Comparison of ENCODE assay signal across 34 mouse cellular contexts in genomic region chr19:29396353-29396752, GRCm38 (mm10). TPM values are rescaled to one million over a fixed set of nuclear protein-coding genes. Genes with fewer than 3 reads are reported as not detected.
"Had no signal": no experiment of that assay in that cellular context is flagged by ENCODE, and none has a peak within 500 bp of the region (broad histone marks: within the 10 kb centered on the region; RNA-seq: fewer than 3 reads in every experiment).

No protein-coding gene starts in this region.

- H3K36me3 ChIP-seq: heart, embryonic 13.5 days; heart, embryonic 15.5 days; hindbrain, embryonic 13.5 days; hindbrain, embryonic 15.5 days; kidney, embryonic 15.5 days; limb, embryonic 13.5 days; limb, embryonic 15.5 days had no signal

- H3K4me2 ChIP-seq: heart, embryonic 11.5 days; heart, embryonic 13.5 days; heart, embryonic 15.5 days; hindbrain, embryonic 13.5 days; hindbrain, embryonic 15.5 days; kidney, embryonic 15.5 days; limb, embryonic 13.5 days; limb, embryonic 15.5 days had no signal

- H3K4me1 ChIP-seq: heart, embryonic 13.5 days; heart, embryonic 15.5 days; hindbrain, embryonic 13.5 days; hindbrain, embryonic 15.5 days; kidney, embryonic 15.5 days; limb, embryonic 13.5 days; limb, embryonic 15.5 days had no signal

- H3K9me3 ChIP-seq: heart, embryonic 13.5 days; heart, embryonic 15.5 days; hindbrain, embryonic 15.5 days; limb, embryonic 15.5 days had no signal

- ATAC-seq: hindbrain, postnatal 0 days had no signal

- DNase-seq: gastrocnemius, adult 2 months; gastrocnemius, postnatal 10 days; gastrocnemius, postnatal 25 days; heart, adult 11 months; heart, adult 2 months; heart, postnatal 36 days; kidney, adult 11 months; kidney, adult 2 months; kidney, adult 9 months; kidney, postnatal 14 days; kidney, postnatal 36 days; layer of hippocampus, adult 9-11 months; layer of hippocampus, postnatal 36 days; left cerebral cortex, postnatal 4 days; lung, adult 18-20 months had no signal

- H3K9ac ChIP-seq: heart, embryonic 13.5 days; heart, embryonic 15.5 days; hindbrain, embryonic 13.5 days; hindbrain, embryonic 15.5 days; kidney, embryonic 15.5 days; limb, embryonic 13.5 days; limb, embryonic 15.5 days; liver, embryonic 14.5 days had no signal

- H3K27ac ChIP-seq: gastrocnemius, adult 2 months; heart, adult 2 months; heart, embryonic 13.5 days; heart, embryonic 15.5 days; hindbrain, embryonic 13.5 days; hindbrain, embryonic 15.5 days; hindbrain, postnatal 0 days; kidney, embryonic 15.5 days; kidney, postnatal 0 days; limb, embryonic 13.5 days; limb, embryonic 15.5 days; liver, embryonic 14.5 days had no signal

- H3K4me3 ChIP-seq: gastrocnemius, adult 2 months; heart, adult 2 months; heart, embryonic 13.5 days; heart, embryonic 15.5 days; hindbrain, embryonic 13.5 days; hindbrain, embryonic 15.5 days; kidney, embryonic 15.5 days; limb, embryonic 13.5 days; limb, embryonic 15.5 days had no signal

- H3K27me3 ChIP-seq: heart, embryonic 13.5 days; heart, embryonic 15.5 days; hindbrain, embryonic 13.5 days; hindbrain, embryonic 15.5 days; kidney, embryonic 15.5 days; limb, embryonic 13.5 days; limb, embryonic 15.5 days had no signal

RNA-seq across cellular contexts. Expression of gene Pdcd1lg2, which starts 14.4 kb away (rescaled TPM):
- total RNA-seq: gastrocnemius, adult 2 months; gastrocnemius, postnatal 10 days; gastrocnemius, postnatal 25 days; gastrocnemius, postnatal 4 days; heart, adult 2 months; heart, postnatal 36 days; layer of hippocampus, adult 18-20 months; layer of hippocampus, postnatal 14 days; layer of hippocampus, postnatal 36 days; left cerebral cortex, postnatal 10 days had no signal
- polyA plus RNA-seq: heart, embryonic 11.5 days; heart, embryonic 13.5 days; heart, embryonic 15.5 days; heart, postnatal 0 days; hindbrain, embryonic 11.5 days; hindbrain, embryonic 13.5 days; hindbrain, embryonic 15.5 days; intestine, embryonic 14.5 days; kidney, embryonic 15.5 days; kidney, postnatal 0 days; limb, embryonic 11.5 days; limb, embryonic 13.5 days; limb, embryonic 15.5 days had no signal

RNA-seq across cellular contexts. Expression of gene Cd274, which starts 29.1 kb away (rescaled TPM):
- polyA plus RNA-seq: limb, embryonic 11.5 days had no signal
